Mouse (Mus musculus) heart, adult 2 months (tissue): ENCODE results near the gene Fars2.

ENCODE experiments used
- CTCF ChIP-seq: fragments of 200-600 bp; IDR thresholded peaks from 2 replicates; pipeline ENCODE4 v1.8.1; 2022; ENCODE audit warnings: antibody characterized with exemption, mild to moderate bottlenecking, moderate library complexity
- POLR2A ChIP-seq: fragments of 200-500 bp; IDR thresholded peaks from 2 replicates; pipeline ENCODE4 v1.6.1; 2011; ENCODE audit warnings: mild to moderate bottlenecking, low read depth, low read length, control low read depth; ENCODE audit not compliant: insufficient read depth

- no peak for TF ChIP-seq CTCF
- TF ChIP-seq POLR2A = no peak
Measured at GRCm38 (mm10) chr13:36610426-36610825, 493.2 kb downstream of the Fars2 start.
